Mouse (Mus musculus): Measurements from ENCODE around the gene Coq3. TPM values are rescaled to one million over a fixed set of nuclear protein-coding genes. Genes with fewer than 3 reads are reported as not detected.

Gene Coq3
- 18.7 TPM for polyA plus RNA-seq (2014; fragmentation: Illumina TruSeq; extraction: RNeasy Lipid Tissue Mini Kit (QIAGEN cat#74804); ENCODE audit: low read depth, low replicate concordance)

DNA sequence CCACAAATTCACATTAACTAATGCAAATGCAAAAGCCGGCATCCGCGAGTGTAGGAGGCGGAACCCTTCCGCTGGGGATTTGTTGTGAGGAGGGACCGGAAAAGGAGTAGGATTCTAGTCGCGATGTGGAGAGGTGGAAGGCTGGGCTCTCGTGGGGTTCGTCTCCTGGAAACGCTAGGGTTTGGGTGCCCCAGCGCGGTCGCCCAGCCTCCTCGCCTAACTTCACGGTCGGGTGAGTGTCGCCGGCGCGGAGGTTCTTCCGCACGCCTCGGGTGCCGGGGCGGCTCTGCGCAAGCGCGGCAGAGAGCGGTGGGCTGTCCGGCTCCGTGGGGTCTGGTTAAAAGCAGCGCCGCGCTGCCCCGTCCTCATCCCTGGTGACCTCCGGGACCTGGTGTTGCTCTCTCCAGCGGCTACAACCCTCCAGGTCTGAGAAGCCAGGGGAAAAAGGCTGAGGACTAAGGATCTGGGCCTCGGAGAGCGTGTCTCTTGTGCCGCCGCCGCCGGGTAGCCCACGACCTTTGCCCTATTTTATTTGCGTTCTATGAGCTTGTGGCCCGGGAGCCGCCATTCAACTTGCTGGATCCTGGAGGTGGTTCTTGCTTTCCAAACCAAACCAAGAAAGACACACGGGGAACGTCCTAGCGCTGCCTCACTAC, at the start of gene Coq3:
Gene Coq3, plus strand, starts transcription at position 109 of the 656 bp plus-strand sequence.

DNA sequence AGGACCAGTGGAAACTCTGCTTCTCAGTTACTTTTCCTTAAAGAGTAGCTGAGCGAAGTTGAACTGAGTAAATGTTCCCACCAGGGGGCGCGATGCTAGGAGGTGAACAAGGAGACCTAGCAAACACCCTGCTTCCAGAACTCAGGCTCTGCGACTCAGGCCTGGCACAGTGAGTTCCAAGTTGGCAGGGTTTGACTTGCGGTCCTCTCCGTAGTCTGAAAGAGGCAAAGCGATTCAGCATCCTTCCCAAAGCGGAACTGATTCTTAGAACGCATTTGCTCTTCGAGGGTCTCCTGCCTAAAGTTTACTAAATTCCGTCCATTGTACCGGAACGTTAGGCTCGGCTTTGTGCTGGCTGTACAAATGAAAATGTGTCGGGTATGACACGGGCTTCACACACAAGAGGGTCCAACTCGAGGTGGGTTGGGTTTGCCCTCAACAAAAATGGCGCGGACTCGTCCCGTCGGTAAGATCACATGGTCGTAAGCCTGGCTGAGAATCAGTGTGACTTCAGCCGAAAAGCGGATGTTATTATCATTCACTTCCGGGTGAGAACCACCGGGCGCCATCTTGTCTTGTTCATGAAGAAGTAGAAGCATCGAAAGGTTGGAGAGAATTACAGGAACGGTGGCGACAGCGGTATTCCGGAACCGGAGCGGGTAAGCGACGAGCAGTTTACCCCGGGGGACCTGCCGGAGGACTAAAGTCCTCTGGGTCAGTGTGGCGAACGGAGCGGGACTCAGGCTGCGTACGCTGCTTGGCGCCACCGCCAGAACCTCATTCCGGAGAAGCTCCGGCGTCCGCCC, 31.8 kb upstream of the Coq3 start, which contains the start of gene Pnisr:
Gene Pnisr, plus strand, starts transcription at position 103 of the 806 bp plus-strand sequence.

DNA sequence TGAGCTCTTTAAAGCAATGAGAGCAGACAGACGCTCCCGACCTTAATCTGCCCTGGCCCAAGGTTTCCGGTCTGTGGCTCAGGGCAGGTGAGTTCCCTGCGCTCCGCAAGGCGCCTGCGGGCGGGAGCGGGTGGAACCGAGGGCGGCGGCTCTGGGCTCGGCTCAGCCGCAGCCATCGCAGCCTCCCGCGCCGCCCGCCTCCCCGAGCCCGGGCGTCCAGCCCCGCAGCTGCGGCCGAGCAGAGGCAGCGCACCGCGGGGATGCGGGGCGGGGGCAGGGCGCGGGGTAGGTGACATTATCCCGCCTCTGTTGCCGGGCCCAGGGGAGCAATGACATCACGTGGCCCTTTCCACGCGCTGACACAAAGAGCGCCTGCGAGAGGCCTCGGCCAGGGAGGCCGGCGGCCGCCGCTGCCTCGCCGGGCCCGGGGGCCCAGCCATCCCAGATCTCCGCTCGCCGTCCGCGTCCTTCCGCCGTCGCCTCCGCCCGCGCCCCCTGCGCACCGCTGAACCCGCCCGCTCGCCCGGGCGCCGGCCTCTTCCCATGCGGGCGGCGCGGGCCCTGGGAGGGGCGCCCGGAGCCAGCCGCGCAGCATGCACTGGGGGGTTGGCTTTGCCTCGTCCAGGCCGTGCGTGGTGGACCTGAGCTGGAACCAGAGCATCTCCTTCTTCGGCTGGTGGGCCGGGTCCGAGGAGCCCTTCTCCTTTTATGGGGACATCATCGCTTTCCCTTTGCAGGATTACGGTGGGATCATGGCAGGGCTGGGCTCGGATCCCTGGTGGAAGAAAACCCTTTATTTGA, 51.7 kb downstream of the Coq3 start, which contains the start of gene Faxc:
Gene Faxc, plus strand, starts transcription at position 359 of the 801 bp plus-strand sequence.

Other genes starting within 250 kb of the Coq3 start
- gene Prdm13, start 193.7 kb upstream of the Coq3 start, polyA plus RNA-seq (2014; fragmentation: Illumina TruSeq; extraction: RNeasy Lipid Tissue Mini Kit (QIAGEN cat#74804); ENCODE audit: low read depth, low replicate concordance), result not detected
- gene Ccnc, start 152.0 kb upstream of the Coq3 start, polyA plus RNA-seq (2014; fragmentation: Illumina TruSeq; extraction: RNeasy Lipid Tissue Mini Kit (QIAGEN cat#74804); ENCODE audit: low read depth, low replicate concordance), result 46.1 TPM
- gene Usp45, start 112.5 kb upstream of the Coq3 start, polyA plus RNA-seq (2014; fragmentation: Illumina TruSeq; extraction: RNeasy Lipid Tissue Mini Kit (QIAGEN cat#74804); ENCODE audit: low read depth, low replicate concordance), result 17.8 TPM
- 61.3 TPM for gene Tstd3, start 112.5 kb upstream of the Coq3 start, polyA plus RNA-seq (2014; fragmentation: Illumina TruSeq; extraction: RNeasy Lipid Tissue Mini Kit (QIAGEN cat#74804); ENCODE audit: low read depth, low replicate concordance)
- gene Pnisr, start 32.1 kb upstream of the Coq3 start, polyA plus RNA-seq (2014; fragmentation: Illumina TruSeq; extraction: RNeasy Lipid Tissue Mini Kit (QIAGEN cat#74804); ENCODE audit: low read depth, low replicate concordance), result 62.2 TPM
- gene Faxc, start 51.7 kb downstream of the Coq3 start, polyA plus RNA-seq (2014; fragmentation: Illumina TruSeq; extraction: RNeasy Lipid Tissue Mini Kit (QIAGEN cat#74804); ENCODE audit: low read depth, low replicate concordance), result not detected